Mouse (Mus musculus) heart, postnatal 4 days (tissue): ENCODE measurements around the gene Hsfy2. TPM values are rescaled to one million over a fixed set of nuclear protein-coding genes. Genes with fewer than 3 reads are reported as not detected.
A peak's percentile ranks its signal among the peaks of the same experiment; 100 is the strongest.

ENCODE experiments used
- DNase-seq: peaks from one replicate; pipeline ENCODE4 v3.0.0; 2021
- total RNA-seq, 2 experiments: library from RNA; stranded (reverse); gene quantifications; 2 replicates each; pipeline ENCODE4 v1.2.3; 2021

Hsfy2 gene
- total RNA-seq: not detected

- no peak for DNase-seq
These were observed at the start of gene Hsfy2 for GRCm38 (mm10) chr1:56637335-56637734. Hsfy2 (minus strand) TSS chr1:56637435.

GRCm38 (mm10) chr1:56685053-56685557, 47.9 kb upstream of the Hsfy2 start:
- DNase-seq: no peak

- no peak for DNase-seq
These were observed 47.3 kb upstream of the Hsfy2 start for GRCm38 (mm10) chr1:56684512-56684911.

GRCm38 (mm10) chr1:56681258-56681657, 44.0 kb upstream of the Hsfy2 start:
- no peak for DNase-seq

DNA sequence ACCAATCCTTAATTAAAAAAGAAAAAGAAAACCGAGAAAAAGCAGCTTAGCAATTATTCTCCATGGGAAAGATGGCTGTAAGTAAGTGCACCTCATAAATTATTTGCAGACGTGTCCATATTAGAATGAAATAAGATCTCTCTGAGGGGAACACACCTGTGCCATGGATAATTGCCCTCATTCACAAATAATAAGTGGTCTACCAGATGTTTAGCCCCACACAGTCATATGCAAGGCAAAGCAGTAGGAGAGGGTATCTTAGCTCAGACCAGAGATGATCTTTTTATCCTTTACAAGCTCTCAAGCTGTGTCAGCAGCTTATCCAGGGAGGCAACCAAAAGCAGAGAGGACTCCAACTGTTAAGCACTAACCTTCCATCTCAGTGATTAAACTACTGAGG, 38.0 kb upstream of the Hsfy2 start:
- DNase-seq: no peak

DNA sequence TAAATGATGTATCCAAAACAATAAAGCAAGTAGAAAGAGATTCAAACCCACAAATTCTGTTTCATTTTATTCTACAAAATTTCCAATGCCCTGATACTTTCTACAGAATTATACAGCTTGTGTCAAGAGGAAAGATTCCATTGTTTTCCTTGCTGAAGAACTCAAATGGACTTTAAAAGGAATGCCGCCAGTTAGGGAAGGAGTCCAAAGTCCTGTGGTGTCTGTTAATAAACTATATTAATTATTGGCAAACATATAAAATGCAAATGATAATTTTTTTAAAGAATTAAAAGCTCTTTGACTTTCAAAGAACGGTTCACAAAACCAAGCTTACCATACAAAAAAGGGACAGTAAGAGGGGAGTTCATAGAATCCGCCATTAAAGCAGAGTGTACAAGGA, 37.4 kb upstream of the Hsfy2 start:
- no peak for DNase-seq

GRCm38 (mm10) chr1:56671241-56671945, 34.2 kb upstream of the Hsfy2 start:
- no peak for DNase-seq

DNA sequence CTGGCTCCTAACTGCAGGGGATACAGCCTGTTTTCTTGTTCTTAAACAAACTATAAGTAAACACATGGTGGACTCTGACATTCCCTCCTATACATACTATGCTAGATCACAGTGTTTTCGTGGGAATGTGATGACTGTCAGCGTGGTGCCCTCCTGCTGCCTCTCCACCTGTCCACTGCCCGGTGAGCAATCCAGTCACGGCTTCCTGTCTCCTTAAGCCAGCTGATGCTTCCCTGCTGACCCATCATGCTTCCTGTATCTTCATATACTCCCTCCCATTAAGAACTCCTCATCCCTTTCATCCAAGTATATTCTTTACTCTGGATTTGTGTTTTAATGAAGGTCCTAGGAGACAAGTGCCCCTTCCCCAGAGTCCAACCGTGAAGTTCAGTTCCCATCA, 33.3 kb upstream of the Hsfy2 start:
- no peak for DNase-seq

DNA sequence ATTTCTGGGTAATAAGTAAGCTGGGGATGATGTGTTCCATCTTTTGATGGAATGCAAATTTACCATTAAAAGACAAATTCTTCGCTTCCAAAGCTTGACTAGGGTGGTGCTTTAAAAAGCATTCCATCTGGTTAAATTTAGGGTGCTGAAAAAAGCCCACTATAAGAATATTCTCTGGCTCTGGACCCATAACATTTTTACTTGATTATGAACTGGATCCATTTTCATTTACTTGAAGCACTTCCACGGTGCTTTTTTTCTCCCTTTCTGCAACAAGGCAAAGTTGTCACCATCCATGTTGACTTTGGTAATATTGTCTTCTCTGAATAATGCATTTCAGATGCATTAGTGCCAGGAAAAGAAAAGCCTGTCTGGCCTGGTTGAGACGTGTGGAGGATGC, 27.4 kb upstream of the Hsfy2 start:
- DNase-seq: no peak

GRCm38 (mm10) chr1:56626824-56627223, 10.4 kb downstream of the Hsfy2 start:
- peak; percentile 10 for DNase-seq

- DNase-seq: no peak
These were observed 12.9 kb downstream of the Hsfy2 start for GRCm38 (mm10) chr1:56624304-56624703.

- no peak for DNase-seq
These were observed 24.9 kb downstream of the Hsfy2 start for GRCm38 (mm10) chr1:56612384-56612783.
